Mouse (Mus musculus) WW6 (cell line): Measurements from ENCODE around the gene Rap2c.

Source experiments
- DNase-seq: peaks from one replicate; pipeline ENCODE4 v3.0.0-alpha.2; 2013; ENCODE audit warnings: low read depth, low spot score

Rap2c gene

GRCm38 (mm10) chrX:50969907-50970306 is 47.9 kb downstream of the Rap2c start:
- no peak for DNase-seq

GRCm38 (mm10) chrX:50968157-50968932 is 49.5 kb downstream of the Rap2c start:
- no peak for DNase-seq

GRCm38 (mm10) chrX:50965157-50965556 is 52.7 kb downstream of the Rap2c start:
- DNase-seq, result no peak

GRCm38 (mm10) chrX:50962955-50963354 is 54.9 kb downstream of the Rap2c start:
- no peak for DNase-seq
